Mouse (Mus musculus) neural tube, embryonic 13.5 days (tissue): Measurements from ENCODE around the gene Xcl1. TPM values are rescaled to one million over a fixed set of nuclear protein-coding genes. Genes with fewer than 3 reads are reported as not detected.

Experiments
- ATAC-seq: fragments of 200-750 bp; cut with Nextera tagmentation; 2 replicates; pipeline ENCODE4 v1.8.0; 2017; ENCODE audit warnings: low read depth, mild to moderate bottlenecking, moderate TSS enrichment, moderate library complexity
- H3K27ac ChIP-seq: fragments of 300-500 bp; sonication (generic); replicated peaks from 2 replicates; pipeline ENCODE4 v1.5.1; 2015; ENCODE audit warnings: moderate library complexity, mild to moderate bottlenecking, inconsistent platforms
- H3K27me3 ChIP-seq: fragments of 300-500 bp; sonication (generic); 2 replicates; pipeline ENCODE4 v1.6.1; 2015; ENCODE audit warnings: mild to moderate bottlenecking, inconsistent platforms
- H3K36me3 ChIP-seq: fragments of 300-500 bp; sonication (generic); 2 replicates; pipeline ENCODE4 v1.6.1; 2015; ENCODE audit warnings: mild to moderate bottlenecking, inconsistent platforms
- H3K4me1 ChIP-seq: fragments of 300-500 bp; sonication (generic); replicated peaks from 2 replicates; pipeline ENCODE4 v1.6.1; 2015; ENCODE audit warnings: inconsistent platforms
- H3K4me2 ChIP-seq: fragments of 300-500 bp; sonication (generic); 2 replicates; pipeline ENCODE4 v1.6.1; 2015; ENCODE audit warnings: inconsistent platforms, mild to moderate bottlenecking, moderate library complexity
- H3K4me3 ChIP-seq: fragments of 300-500 bp; sonication (generic); 2 replicates; pipeline ENCODE4 v1.5.1; 2015; ENCODE audit warnings: mild to moderate bottlenecking, inconsistent platforms
- H3K9ac ChIP-seq: fragments of 300-500 bp; sonication (generic); 2 replicates; pipeline ENCODE4 v1.6.1; 2015; ENCODE audit warnings: moderate library complexity, mild to moderate bottlenecking, inconsistent platforms
- H3K9me3 ChIP-seq: fragments of 300-500 bp; sonication (generic); 2 replicates; pipeline ENCODE4 v1.6.1; 2016; ENCODE audit warnings: inconsistent platforms
- WGBS: fragments of 180-500 bp; shearing (Covaris S2); methylation state at CpG from one replicate; pipeline ENCODE4 v1.1.7; 2015; 5-methylcytosine and 5-hydroxymethylcytosine counted together
- polyA plus RNA-seq: library from polyadenylated mRNA; unstranded; fragments of >200 nt; fragmentation: Nextera tagmentation; extraction: Ambion mirVana; gene quantifications from 2 replicates; pipeline ENCODE4 v1.2.1, GENCODE M21; 2015

Gene Xcl1
- polyA plus RNA-seq, 1 experiment from 2014 or later = not detected

- H3K4me3 ChIP-seq = no peak overlapping the region
- H3K9ac ChIP-seq = no peak overlapping the region
- H3K9me3 ChIP-seq = no peaks in the 10 kb centered on the region
- no peaks in the 10 kb centered on the region for H3K27me3 ChIP-seq
- ATAC-seq = no peak
- H3K36me3 ChIP-seq = no peaks in the 10 kb centered on the region
- 84% methylated on average over 3 of the region's 3 CpGs for WGBS
- H3K4me2 ChIP-seq = no peak overlapping the region
- peaks cover 9% of the 10 kb centered on the region for H3K4me1 ChIP-seq
- H3K27ac ChIP-seq = no peak overlapping the region
These were observed 21.5 kb upstream of the Xcl1 start for GRCm38 (mm10) chr1:164956725-164957399.

DNA sequence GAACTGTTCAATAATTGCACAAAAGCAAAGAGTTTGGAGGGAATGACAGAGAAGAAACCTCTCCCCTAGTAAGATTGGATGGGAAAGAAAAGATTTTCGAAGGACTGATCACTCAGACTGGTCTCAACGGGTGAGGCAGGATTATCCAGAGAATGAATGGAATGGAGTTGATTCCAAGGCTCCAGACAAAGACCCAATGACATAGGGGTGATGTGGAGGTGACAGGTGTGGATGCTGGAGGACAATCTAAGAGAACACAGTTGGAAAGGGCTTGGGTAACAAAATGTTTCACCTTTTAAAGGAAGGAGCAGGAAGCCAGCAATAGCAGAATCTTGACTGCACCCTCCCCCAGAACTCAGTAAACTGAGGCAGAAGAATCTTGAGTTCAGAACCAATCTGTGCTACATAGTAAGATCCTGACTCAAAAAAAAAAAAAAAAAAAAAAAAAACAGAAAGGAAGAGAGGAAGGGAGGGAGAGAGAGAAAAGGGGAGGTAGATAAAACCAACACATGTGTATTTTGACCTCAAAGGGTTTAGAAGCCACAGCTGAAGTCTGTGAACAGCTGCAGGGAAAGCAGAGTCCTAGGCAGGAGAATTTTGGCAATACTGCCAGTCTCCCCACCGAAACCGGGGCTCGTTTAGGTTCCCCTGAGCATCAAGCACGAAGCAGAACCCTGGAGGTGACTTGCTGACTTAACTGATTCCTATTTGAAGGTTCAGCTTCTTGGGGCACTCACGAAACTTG lies 20.3 kb upstream of the Xcl1 start:
- H3K4me1 ChIP-seq = peaks cover 8% of the 10 kb centered on the region
- 80% methylated on average over 7 of the region's 7 CpGs for WGBS
- no peaks in the 10 kb centered on the region for H3K9me3 ChIP-seq
- H3K9ac ChIP-seq = no peak overlapping the region
- no peaks in the 10 kb centered on the region for H3K27me3 ChIP-seq
- no peaks in the 10 kb centered on the region for H3K36me3 ChIP-seq
- ATAC-seq = no peak
- H3K4me2 ChIP-seq = no peak overlapping the region
- H3K27ac ChIP-seq = no peak overlapping the region
- no peak overlapping the region for H3K4me3 ChIP-seq

- no peaks in the 10 kb centered on the region for H3K27me3 ChIP-seq
- H3K27ac ChIP-seq = no peak overlapping the region
- no peaks in the 10 kb centered on the region for H3K36me3 ChIP-seq
- H3K9me3 ChIP-seq = no peaks in the 10 kb centered on the region
- ATAC-seq = no peak
- no peak overlapping the region for H3K9ac ChIP-seq
- no peak overlapping the region for H3K4me2 ChIP-seq
- 88% methylated on average over 6 of the region's 6 CpGs for WGBS
- H3K4me1 ChIP-seq = no peaks in the 10 kb centered on the region
- no peak overlapping the region for H3K4me3 ChIP-seq
These were observed 18.2 kb upstream of the Xcl1 start for GRCm38 (mm10) chr1:164953574-164953973.

DNA sequence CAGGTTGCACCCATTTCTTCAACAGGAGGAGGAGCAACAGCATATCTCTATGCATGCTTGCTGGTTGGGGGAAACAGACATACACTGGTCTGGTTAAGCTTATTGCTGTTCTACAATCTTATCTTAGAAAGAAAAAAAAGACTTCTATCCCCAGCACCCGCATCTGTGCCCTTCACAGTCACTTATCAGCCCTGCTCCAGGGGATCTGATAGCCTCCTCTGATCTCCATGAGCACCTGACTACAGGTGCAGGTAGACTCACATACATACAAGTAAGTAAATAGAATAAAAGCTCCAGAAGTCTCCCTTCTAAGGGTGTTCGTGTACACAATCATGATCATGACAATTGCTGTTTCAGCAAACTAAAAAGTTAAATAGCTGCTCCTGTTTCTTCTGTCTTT lies 733 bp upstream of the Xcl1 start:
- no peaks in the 10 kb centered on the region for H3K27me3 ChIP-seq
- no peak for ATAC-seq
- no peak overlapping the region for H3K4me2 ChIP-seq
- no peak overlapping the region for H3K4me3 ChIP-seq
- WGBS = 83% methylated on average over 2 of the region's 2 CpGs
- H3K27ac ChIP-seq = no peak overlapping the region
- H3K9me3 ChIP-seq = no peaks in the 10 kb centered on the region
- no peaks in the 10 kb centered on the region for H3K36me3 ChIP-seq
- H3K9ac ChIP-seq = no peak overlapping the region
- H3K4me1 ChIP-seq = no peaks in the 10 kb centered on the region

DNA sequence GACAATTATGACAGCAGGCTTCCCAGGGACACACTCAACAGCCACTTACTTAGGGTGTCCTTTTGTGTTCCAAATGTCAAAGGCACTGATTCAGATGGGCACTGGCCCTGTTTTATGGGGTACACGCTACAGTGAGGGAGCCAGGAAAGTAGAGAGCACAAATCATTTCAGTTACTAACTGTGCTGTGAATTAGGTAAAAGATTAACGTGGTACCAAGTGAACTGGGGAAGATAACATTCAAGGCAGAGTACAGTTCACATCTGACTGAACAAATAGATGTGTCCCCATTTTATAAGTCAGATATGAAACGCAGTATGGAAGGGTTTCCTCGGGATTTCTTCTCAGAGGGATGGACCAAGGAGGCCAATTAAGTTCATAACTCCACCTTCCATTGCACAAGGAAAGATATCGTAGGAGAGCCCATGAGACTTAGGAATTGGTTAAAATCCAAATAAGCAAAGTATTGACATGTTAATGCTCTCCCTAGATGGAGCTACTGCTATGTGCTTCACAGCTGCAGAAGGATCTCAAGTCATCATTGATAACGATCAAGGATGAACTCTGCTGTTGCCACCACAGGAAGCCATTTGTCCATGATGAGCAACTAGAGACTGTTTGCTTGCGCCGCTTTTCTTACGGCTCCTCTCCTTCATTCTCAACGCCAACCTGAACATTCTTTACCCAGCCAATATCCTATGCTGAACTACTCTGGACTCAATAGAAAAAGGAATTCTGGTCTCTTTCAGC lies 1.7 kb downstream of the Xcl1 start:
- H3K4me3 ChIP-seq = no peak overlapping the region
- H3K4me1 ChIP-seq = no peaks in the 10 kb centered on the region
- H3K27ac ChIP-seq = no peak overlapping the region
- no peaks in the 10 kb centered on the region for H3K9me3 ChIP-seq
- H3K4me2 ChIP-seq = no peak overlapping the region
- H3K27me3 ChIP-seq = no peaks in the 10 kb centered on the region
- no peaks in the 10 kb centered on the region for H3K36me3 ChIP-seq
- no peak overlapping the region for H3K9ac ChIP-seq
- 90% methylated on average over 10 of the region's 10 CpGs for WGBS
- ATAC-seq = no peak

GRCm38 (mm10) chr1:164931135-164931534 lies 4.2 kb downstream of the Xcl1 start:
- no peaks in the 10 kb centered on the region for H3K4me1 ChIP-seq
- no peak overlapping the region for H3K9ac ChIP-seq
- WGBS = 91% methylated on average over 7 of the region's 7 CpGs
- no peak overlapping the region for H3K4me2 ChIP-seq
- peaks cover 7% of the 10 kb centered on the region; the same call in 1 of the 2 replicates for H3K9me3 ChIP-seq
- no peak overlapping the region for H3K4me3 ChIP-seq
- H3K27ac ChIP-seq = no peak overlapping the region
- H3K27me3 ChIP-seq = no peaks in the 10 kb centered on the region
- ATAC-seq = no peak
- no peaks in the 10 kb centered on the region for H3K36me3 ChIP-seq

DNA sequence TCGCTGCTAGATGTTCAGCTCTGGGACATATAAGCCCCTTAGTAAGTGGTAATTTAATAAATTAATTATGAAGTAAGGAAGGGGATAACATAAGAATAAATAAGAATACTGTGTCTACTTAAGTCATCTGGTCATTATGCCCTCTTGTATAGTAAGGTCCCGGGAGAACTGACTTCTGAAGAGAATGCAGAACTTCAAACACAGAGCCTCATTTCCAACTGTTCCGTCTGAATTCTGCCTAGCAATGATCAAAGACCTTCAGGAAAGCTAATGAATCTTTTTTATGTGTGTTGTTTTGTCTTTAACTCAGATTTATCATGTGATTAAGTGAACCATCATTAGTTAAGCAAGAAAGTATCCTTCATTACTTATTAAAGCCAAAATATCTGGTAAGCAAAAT lies 5.3 kb downstream of the Xcl1 start:
- Histone ChIP-seq H3K4me1 (no peaks in the 10 kb centered on the region), H3K9ac (no peak overlapping the region), H3K27me3 (no peaks in the 10 kb centered on the region), H3K27ac (no peak overlapping the region), H3K4me2 (no peak overlapping the region), H3K36me3 (no peaks in the 10 kb centered on the region), H3K4me3 (no peak overlapping the region), H3K9me3 (peaks cover 7% of the 10 kb centered on the region; the same call in 1 of the 2 replicates)
- ATAC-seq = no peak
- WGBS = 65% methylated on average over 3 of the region's 3 CpGs

DNA sequence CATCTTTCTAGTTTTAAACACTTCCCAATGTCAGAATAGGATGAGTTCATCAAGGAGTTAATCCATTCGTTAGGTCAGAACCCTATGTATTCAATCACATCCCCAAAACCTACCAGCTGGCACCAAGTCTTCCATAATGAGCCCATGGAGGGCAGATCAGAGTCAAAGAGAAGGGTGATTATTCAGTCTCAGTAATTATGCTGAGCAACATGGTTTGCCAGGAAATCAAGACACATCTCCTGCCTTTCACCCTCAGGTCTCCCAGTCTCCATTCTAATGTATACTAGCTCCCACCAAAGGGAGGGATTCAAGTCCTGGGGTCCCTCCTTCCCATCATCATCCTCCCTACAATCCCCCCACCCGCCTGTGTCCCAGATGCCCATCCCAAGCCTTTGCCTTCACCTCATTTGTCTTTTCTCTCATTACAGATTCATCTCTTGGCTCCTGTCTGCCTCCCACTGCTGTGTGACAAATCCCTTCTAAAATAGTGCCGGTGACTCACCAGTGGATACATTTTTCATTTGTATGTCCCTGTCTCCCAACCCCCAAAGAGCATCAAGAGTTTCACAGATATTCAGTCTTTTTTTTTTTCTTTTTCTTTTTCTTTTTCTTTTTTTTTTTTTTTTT lies 8.7 kb downstream of the Xcl1 start:
- H3K9me3 ChIP-seq = peaks cover 7% of the 10 kb centered on the region; the same call in 1 of the 2 replicates
- no peak overlapping the region for H3K4me2 ChIP-seq
- no peak overlapping the region for H3K27ac ChIP-seq
- no peaks in the 10 kb centered on the region for H3K4me1 ChIP-seq
- 61% methylated on average over 3 of the region's 3 CpGs for WGBS
- ATAC-seq = no peak
- no peak overlapping the region for H3K9ac ChIP-seq
- H3K4me3 ChIP-seq = no peak overlapping the region
- no peaks in the 10 kb centered on the region for H3K36me3 ChIP-seq
- H3K27me3 ChIP-seq = no peaks in the 10 kb centered on the region

- Histone ChIP-seq H3K27me3 (no peaks in the 10 kb centered on the region), H3K9ac (no peak overlapping the region), H3K27ac (no peak overlapping the region), H3K4me1 (no peaks in the 10 kb centered on the region), H3K4me3 (no peak overlapping the region), H3K36me3 (no peaks in the 10 kb centered on the region), H3K9me3 (no peaks in the 10 kb centered on the region), H3K4me2 (no peak overlapping the region)
- WGBS = 66% methylated on average over 4 of the region's 4 CpGs
- ATAC-seq = peak; percentile 36; the same call in 1 of the 2 replicates
These were observed 30.3 kb downstream of the Xcl1 start for GRCm38 (mm10) chr1:164905047-164905446.

GRCm38 (mm10) chr1:164900696-164901095 lies 34.6 kb downstream of the Xcl1 start:
- no peak overlapping the region for H3K4me2 ChIP-seq
- peaks cover 38% of the 10 kb centered on the region for H3K4me1 ChIP-seq
- H3K9ac ChIP-seq = no peak overlapping the region
- no peak overlapping the region for H3K27ac ChIP-seq
- H3K9me3 ChIP-seq = no peaks in the 10 kb centered on the region
- ATAC-seq = no peak
- no peaks in the 10 kb centered on the region for H3K36me3 ChIP-seq
- WGBS = 79% methylated on average over 6 of the region's 6 CpGs
- no peaks in the 10 kb centered on the region for H3K27me3 ChIP-seq
- H3K4me3 ChIP-seq = no peak overlapping the region

GRCm38 (mm10) chr1:164900226-164900625 lies 35.1 kb downstream of the Xcl1 start:
- peaks cover 38% of the 10 kb centered on the region for H3K4me1 ChIP-seq

GRCm38 (mm10) chr1:164899506-164899905 lies 35.8 kb downstream of the Xcl1 start:
- WGBS = 23% methylated on average over 7 of the region's 7 CpGs
- H3K27me3 ChIP-seq = no peaks in the 10 kb centered on the region
- no peaks in the 10 kb centered on the region for H3K9me3 ChIP-seq
- peak overlapping the region; percentile 92; the same call in 1 of the 2 replicates for H3K27ac ChIP-seq
- H3K4me2 ChIP-seq = peak overlapping the region; percentile 69
- H3K9ac ChIP-seq = peak overlapping the region; percentile 83
- peak overlapping the region; percentile 49 for H3K4me3 ChIP-seq
- ATAC-seq = no peak
- H3K36me3 ChIP-seq = no peaks in the 10 kb centered on the region
- H3K4me1 ChIP-seq = peaks cover 38% of the 10 kb centered on the region

More at GRCm38 (mm10) chr1:164900226-164900625, 35.1 kb downstream of the Xcl1 start:
- no peak overlapping the region for H3K4me3 ChIP-seq
- no peaks in the 10 kb centered on the region for H3K9me3 ChIP-seq
- no peak for ATAC-seq
- no peaks in the 10 kb centered on the region for H3K27me3 ChIP-seq
- H3K9ac ChIP-seq = no peak overlapping the region
- H3K4me2 ChIP-seq = no peak overlapping the region
- 82% methylated on average over 2 of the region's 2 CpGs for WGBS
- no peaks in the 10 kb centered on the region for H3K36me3 ChIP-seq
- no peak overlapping the region for H3K27ac ChIP-seq
